Mouse (Mus musculus): ENCODE results near the gene U2af1.

U2af1 gene

GRCm38 (mm10) chr17:31660661-31661250 is 2.1 kb upstream of the U2af1 start:
- peak; percentile 17 for DNase-seq (ENCODE audit: low spot score)

- DNase-seq (ENCODE audit: low spot score), result peak; percentile 11
Measured at GRCm38 (mm10) chr17:31658136-31658467, 590 bp downstream of the U2af1 start.

- no peak for DNase-seq (ENCODE audit: low spot score)
Measured at GRCm38 (mm10) chr17:31657141-31657983, 1.3 kb downstream of the U2af1 start.

GRCm38 (mm10) chr17:31656682-31657081 is 2.0 kb downstream of the U2af1 start:
- DNase-seq (ENCODE audit: low spot score), result no peak

GRCm38 (mm10) chr17:31655366-31655765 is 3.3 kb downstream of the U2af1 start:
- no peak for DNase-seq (ENCODE audit: low spot score)

GRCm38 (mm10) chr17:31653277-31653676 is 5.4 kb downstream of the U2af1 start:
- DNase-seq (ENCODE audit: low spot score), result no peak

- no peak for DNase-seq (ENCODE audit: low spot score)
Measured at GRCm38 (mm10) chr17:31652152-31652551, 6.5 kb downstream of the U2af1 start.

- DNase-seq (ENCODE audit: low spot score), result no peak
Measured at GRCm38 (mm10) chr17:31646199-31647002, 12.3 kb downstream of the U2af1 start.

GRCm38 (mm10) chr17:31642913-31643312 is 15.8 kb downstream of the U2af1 start:
- no peak for DNase-seq (ENCODE audit: low spot score)

GRCm38 (mm10) chr17:31642331-31642730 is 16.4 kb downstream of the U2af1 start:
- DNase-seq (ENCODE audit: low spot score), result no peak

- no peak for DNase-seq (ENCODE audit: low spot score)
Measured at GRCm38 (mm10) chr17:31639651-31640050, 19.0 kb downstream of the U2af1 start.

GRCm38 (mm10) chr17:31637866-31638570 is 20.7 kb downstream of the U2af1 start:
- DNase-seq (ENCODE audit: low spot score), result peak; percentile 23

- DNase-seq (ENCODE audit: low spot score), result peak; percentile 82
Measured at GRCm38 (mm10) chr17:31636942-31637811, 21.5 kb downstream of the U2af1 start, which contains the start of gene Cbs. Gene Cbs, minus strand, starts transcription at chr17:31637238.

- DNase-seq (ENCODE audit: low spot score), result no peak
Measured at GRCm38 (mm10) chr17:31636277-31636941, 22.3 kb downstream of the U2af1 start.

GRCm38 (mm10) chr17:31635781-31636180 is 22.9 kb downstream of the U2af1 start:
- no peak for DNase-seq (ENCODE audit: low spot score)

GRCm38 (mm10) chr17:31634896-31635295 is 23.8 kb downstream of the U2af1 start:
- DNase-seq (ENCODE audit: low spot score), result no peak

- no peak for DNase-seq (ENCODE audit: low spot score)
Measured at GRCm38 (mm10) chr17:31633007-31633406, 25.7 kb downstream of the U2af1 start.

GRCm38 (mm10) chr17:31631081-31631800 is 27.5 kb downstream of the U2af1 start:
- DNase-seq (ENCODE audit: low spot score), result no peak

GRCm38 (mm10) chr17:31627961-31628360 is 30.7 kb downstream of the U2af1 start:
- no peak for DNase-seq (ENCODE audit: low spot score)

GRCm38 (mm10) chr17:31623101-31623500 is 35.6 kb downstream of the U2af1 start:
- no peak for DNase-seq (ENCODE audit: low spot score)
